Mouse (Mus musculus): ENCODE results near the gene Cep55.

Cep55 gene

GRCm38 (mm10) chr19:38043281-38043981 is 11.4 kb upstream of the Cep55 start, which contains the start of gene Myof:
TSS of gene Myof (minus strand) at chr19:38043577.
- peak; percentile 92 for DNase-seq (ENCODE audit: low read depth, low spot score)

GRCm38 (mm10) chr19:38045198-38045597 is 9.6 kb upstream of the Cep55 start:
- no peak for DNase-seq (ENCODE audit: low read depth, low spot score)

- no peak for DNase-seq (ENCODE audit: low read depth, low spot score)
Measured at GRCm38 (mm10) chr19:38049686-38050085, 5.1 kb upstream of the Cep55 start.

DNA sequence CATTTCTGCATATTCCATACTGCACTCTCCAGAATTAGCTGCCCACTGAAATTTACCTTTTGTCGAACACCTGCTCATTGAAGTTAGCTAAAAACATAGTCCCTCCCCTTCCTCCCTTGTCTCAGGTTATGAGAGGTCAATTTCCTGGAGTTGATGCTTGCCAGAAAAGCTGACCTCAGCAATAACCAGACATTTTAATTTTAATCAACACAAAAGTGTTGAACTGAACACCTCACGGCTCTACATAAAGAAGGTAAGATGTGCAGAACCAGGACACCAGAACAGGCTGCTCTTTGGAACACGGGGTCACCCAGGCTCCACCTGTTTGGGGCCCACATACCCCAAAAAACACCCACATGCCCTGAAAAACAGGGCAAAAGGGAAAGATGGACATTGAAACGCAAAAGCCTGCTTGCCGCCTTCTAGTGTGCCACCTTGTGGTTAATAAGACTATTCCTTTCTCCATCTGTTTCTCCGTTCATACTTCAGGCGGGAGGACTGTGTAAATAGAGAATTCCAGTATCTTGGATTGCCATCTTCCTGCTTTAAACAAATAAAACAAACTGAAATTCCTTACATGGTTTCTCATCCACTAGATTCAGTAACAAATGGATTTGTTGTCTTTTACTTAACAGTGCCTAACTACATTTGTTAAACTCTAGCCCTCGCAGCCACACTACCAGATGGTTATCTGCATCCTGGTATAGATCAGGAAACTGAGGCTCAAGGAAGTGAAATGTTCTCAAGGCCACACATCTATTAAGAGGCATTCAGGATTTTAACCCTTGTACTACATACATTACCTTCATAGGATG is 1.4 kb upstream of the Cep55 start:
- DNase-seq (ENCODE audit: low read depth, low spot score), result peak; percentile 81

DNA sequence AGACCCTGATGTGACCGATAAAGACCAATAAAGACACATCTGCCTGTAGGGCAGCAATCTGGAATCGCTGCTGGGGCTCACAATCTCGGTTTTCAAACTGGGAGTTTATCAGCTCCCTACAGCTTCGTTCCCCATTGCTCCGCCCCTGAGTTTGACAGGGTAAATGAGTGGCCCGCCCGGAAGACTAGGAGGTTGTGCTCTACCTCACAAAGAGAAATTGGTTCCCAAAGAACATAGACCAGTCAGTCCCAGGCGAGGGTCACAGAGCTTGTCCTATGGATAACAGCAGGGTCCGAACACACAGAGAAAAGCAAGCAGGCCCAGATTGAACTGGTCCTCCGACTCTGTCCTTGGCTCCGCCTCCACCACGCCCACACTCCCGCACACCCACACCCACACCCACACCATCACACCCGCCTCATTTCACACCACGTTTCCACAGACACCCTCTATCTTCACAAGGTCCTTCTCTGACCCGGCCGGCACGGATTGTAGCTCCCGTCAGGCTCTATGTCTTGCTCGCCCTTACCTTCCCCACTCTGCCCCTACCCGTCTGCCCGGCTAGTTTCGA is 577 bp upstream of the Cep55 start:
- DNase-seq (ENCODE audit: low read depth, low spot score), result peak; percentile 89

- peak; percentile 62 for DNase-seq (ENCODE audit: low read depth, low spot score)
Measured at GRCm38 (mm10) chr19:38055798-38056197, 987 bp downstream of the Cep55 start.

DNA sequence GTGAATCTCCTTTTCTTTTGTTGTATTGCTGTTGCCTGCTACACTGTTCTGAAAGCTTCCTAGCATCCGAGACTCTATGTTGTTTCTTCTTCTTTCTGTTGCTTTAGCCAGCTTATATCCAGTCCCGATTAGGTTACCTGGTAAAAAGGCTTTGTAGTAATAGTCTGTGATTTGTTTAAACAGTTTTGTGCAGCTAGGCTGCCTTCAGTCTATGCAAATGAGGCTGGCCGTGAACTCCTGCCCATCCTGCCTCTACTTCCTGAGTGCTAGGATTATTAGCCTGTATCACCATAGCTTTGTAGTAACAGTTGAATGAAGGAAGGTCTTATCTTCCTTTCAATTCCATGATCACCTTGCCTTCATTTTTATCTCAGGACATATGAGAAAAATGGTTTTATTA is 1.5 kb downstream of the Cep55 start:
- DNase-seq (ENCODE audit: low read depth, low spot score), result no peak

DNA sequence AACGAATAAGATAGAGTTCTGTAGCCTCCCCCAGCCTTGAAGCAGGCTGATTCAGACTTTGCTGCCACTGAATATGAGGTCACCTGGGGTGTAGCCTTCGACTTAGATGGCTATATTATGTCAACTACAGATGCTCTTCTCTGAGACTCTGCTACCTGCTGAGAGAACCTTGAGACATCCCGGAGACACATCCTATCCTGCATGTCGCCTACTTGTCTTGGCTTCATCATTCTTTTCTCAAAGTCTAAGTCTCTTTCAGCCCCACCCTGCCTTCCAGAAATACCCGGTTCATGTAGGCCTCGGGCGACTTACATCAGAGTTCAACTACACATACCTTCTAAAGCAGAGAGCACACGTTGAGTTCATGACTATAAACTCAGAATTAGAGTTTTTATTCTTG is 2.1 kb downstream of the Cep55 start:
- DNase-seq (ENCODE audit: low read depth, low spot score), result no peak

- no peak for DNase-seq (ENCODE audit: low read depth, low spot score)
Measured at GRCm38 (mm10) chr19:38063201-38063600, 8.4 kb downstream of the Cep55 start.

DNA sequence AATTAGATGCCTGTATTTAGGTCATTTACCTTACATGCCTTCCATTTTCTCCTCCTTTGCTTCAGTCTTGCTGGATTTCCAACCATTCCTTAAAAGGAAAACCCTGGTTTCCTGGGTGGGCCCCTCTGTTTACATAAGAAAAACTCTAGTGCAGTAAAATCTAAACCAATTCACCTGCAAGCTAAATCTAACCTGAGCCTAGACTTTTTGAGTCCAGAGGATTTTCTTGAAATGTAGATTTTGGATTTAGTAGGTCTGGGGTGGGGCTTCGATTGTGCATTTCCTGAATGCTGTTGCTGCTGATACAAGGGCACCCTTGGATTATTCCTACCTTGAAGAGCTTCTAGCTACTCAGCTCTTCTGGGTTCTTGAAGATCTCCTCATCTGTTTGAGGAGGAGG is 9.2 kb downstream of the Cep55 start:
- no peak for DNase-seq (ENCODE audit: low read depth, low spot score)

DNA sequence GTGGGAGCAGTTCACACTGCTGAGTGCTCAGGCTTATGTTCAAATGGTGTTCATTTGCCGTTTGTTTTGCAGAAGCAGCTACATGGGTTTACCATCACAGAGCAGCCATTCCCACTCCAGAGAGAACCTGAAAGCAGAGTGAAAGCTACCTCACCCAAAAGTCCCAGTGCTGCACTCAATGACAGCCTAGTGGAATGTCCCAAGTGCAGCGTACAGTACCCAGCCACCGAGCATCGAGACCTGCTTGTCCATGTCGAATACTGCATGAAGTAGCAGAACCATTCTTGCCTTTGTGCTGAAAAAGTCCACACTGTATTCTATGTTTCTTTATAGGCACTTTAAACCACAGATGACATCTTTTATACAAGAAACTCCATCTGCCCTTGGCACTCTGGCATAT is 18.4 kb downstream of the Cep55 start:
- no peak for DNase-seq (ENCODE audit: low read depth, low spot score)

DNA sequence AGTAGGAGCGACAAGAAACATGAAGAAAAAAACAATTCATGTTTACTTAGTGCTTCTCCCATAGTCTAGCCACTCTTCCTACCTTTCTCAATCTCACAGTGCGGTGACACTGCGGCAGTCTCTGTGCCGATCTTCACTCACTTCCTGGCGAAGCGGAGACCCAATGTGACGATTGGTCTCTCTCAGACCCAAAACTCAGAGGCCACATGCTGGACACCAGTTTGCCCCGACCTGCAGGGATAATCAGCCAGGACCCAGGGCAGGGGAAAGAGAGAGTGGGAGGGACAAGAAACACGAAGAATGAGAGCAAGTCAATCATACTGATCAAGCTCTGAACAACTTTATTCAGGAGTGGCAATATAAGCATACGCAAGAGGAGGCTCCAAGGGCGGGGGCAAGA is 20.2 kb downstream of the Cep55 start:
- no peak for DNase-seq (ENCODE audit: low read depth, low spot score)

- DNase-seq (ENCODE audit: low read depth, low spot score), result peak; percentile 44
Measured at GRCm38 (mm10) chr19:38076251-38076650, 21.4 kb downstream of the Cep55 start.

GRCm38 (mm10) chr19:38077851-38078540 is 23.2 kb downstream of the Cep55 start:
- no peak for DNase-seq (ENCODE audit: low read depth, low spot score)

DNA sequence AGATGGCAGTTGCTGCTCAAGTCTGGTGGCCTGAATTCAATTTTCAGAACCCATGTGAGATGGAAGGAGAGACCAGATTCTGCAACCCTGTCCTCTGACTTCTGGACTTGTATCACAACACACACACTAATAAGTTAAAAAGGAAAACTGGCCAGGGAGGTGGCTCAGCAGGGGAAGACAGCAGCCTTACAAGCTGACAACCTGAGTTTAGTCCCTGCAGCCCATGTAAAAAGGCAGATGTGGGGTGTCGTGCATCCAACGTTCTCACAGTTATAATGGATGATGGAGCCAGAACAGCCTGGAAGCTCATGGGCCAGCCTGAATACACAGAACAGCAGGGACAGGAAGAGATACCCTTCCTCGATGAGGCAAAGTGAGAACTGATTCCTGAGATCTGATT is 26.6 kb downstream of the Cep55 start:
- DNase-seq (ENCODE audit: low read depth, low spot score), result no peak

GRCm38 (mm10) chr19:38082931-38083525 is 28.2 kb downstream of the Cep55 start:
- DNase-seq (ENCODE audit: low read depth, low spot score), result no peak

- no peak for DNase-seq (ENCODE audit: low read depth, low spot score)
Measured at GRCm38 (mm10) chr19:38085841-38086240, 31.0 kb downstream of the Cep55 start.

DNA sequence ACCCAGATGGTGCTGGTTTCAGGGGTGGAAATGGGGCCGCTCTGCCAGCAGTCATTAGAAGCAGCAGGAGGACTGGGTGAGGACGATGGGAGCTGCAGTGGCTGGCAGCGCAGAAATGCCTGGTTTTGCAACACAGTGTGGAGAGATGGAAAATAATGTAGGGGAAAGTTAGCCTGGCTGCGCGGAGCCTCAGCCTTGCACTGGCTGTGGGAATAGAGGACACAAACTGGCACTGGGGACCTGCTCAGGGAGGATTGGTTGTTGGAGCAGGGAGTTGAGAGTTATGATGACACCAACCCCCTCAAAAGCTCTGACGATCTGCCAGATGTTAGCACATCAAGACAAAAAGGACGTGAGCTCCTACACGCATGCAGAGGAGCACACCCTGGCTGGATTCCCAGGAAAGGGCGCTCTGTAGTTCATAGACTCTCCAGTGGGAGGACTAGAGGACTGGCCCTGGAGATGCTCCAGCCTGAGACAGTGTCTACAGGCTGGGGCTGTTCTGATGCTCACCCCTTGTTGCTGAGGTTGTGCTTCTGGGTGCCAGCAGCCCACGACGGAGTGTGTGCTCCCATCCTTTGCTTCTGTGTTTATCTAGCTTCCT is 32.2 kb downstream of the Cep55 start:
- peak; percentile 75 for DNase-seq (ENCODE audit: low read depth, low spot score)

GRCm38 (mm10) chr19:38089358-38089757 is 34.5 kb downstream of the Cep55 start:
- no peak for DNase-seq (ENCODE audit: low read depth, low spot score)

DNA sequence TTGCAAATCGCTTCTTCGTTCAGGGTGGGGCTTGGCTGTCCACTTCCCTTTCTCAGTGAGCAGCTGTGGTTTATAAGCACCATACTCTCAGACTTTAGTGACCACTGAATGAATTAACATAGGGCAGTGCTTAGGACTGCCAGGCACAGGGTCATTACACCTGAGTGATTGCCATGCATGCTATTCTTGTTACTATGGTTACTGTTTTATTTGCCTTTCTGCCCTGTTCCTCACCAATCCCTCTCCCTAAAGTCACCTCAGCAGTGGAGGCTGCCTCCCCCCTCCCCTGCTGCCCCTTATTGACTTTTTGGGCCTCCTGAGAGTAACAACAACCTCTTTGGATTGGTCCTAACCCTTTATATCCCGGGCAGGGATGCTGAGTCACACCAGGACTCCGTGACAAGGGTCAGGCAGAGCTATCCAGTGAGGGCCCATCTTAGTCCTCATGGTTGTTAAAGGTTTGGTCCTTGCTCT is 36.7 kb downstream of the Cep55 start:
- no peak for DNase-seq (ENCODE audit: low read depth, low spot score)

DNA sequence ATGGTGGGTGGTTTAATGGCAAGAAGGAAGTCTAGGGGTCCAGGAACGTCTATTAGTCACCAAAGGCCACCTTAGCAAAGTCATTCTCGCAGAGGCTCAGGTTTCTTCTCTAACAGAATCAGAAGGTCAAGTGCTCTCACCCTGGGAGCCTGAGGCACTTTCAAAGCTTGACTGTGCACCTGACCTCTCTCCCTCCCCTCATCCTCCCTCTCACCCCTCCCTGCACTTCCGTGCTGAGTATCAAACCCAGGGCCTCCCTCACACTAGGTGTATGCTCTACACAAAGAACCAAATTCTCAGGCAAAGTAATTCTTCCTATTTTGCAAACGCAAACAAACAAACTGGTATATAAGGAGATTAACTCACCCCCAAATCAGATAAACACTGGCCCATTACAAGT is 41.4 kb downstream of the Cep55 start:
- DNase-seq (ENCODE audit: low read depth, low spot score), result no peak
